Mouse (Mus musculus) intestine, postnatal 0 days (tissue): Measurements from ENCODE around the gene Rhd. TPM values are rescaled to one million over a fixed set of nuclear protein-coding genes. Genes with fewer than 3 reads are reported as not detected.
A peak's percentile ranks its signal among the peaks of the same experiment; 100 is the strongest.
"Not testable (repeated sequence)": the region's sequence is repeated elsewhere in the genome, so short reads cannot be mapped to it uniquely, and the experiment has no call there.

Experiments used
- ATAC-seq: fragments of 200-750 bp; cut with Nextera tagmentation; 2 replicates; pipeline ENCODE4 v1.8.0; 2017; ENCODE audit warnings: mild to moderate bottlenecking, moderate TSS enrichment, moderate library complexity
- H3K27ac ChIP-seq: fragments of 300-500 bp; sonication (generic); 2 replicates; pipeline ENCODE4 v1.5.1; 2014; ENCODE audit warnings: mild to moderate bottlenecking, low read depth, low read length, moderate library complexity
- H3K27me3 ChIP-seq: fragments of 300-500 bp; sonication (generic); replicated peaks from 2 replicates; pipeline ENCODE4 v1.6.1; 2014; ENCODE audit warnings: low read length, mixed read lengths; ENCODE audit not compliant: control insufficient read depth, insufficient read depth
- H3K36me3 ChIP-seq: fragments of 300-500 bp; sonication (generic); 2 replicates; pipeline ENCODE4 v1.6.1; 2014; ENCODE audit warnings: mild to moderate bottlenecking, moderate library complexity; ENCODE audit not compliant: control insufficient read depth, insufficient read depth
- H3K4me1 ChIP-seq: fragments of 300-500 bp; sonication (generic); replicated peaks from 2 replicates; pipeline ENCODE4 v1.6.1; 2014; ENCODE audit warnings: antibody characterized with exemption, low read length, mixed read lengths; ENCODE audit not compliant: control insufficient read depth, insufficient read depth
- H3K4me2 ChIP-seq: fragments of 300-500 bp; sonication (generic); replicated peaks from 2 replicates; pipeline ENCODE4 v1.6.1; 2014; ENCODE audit warnings: low read depth, mild to moderate bottlenecking, moderate library complexity
- H3K4me3 ChIP-seq: fragments of 300-500 bp; sonication (generic); 2 replicates; pipeline ENCODE4 v1.5.1; 2014; ENCODE audit warnings: low read depth, low read length
- H3K9ac ChIP-seq: fragments of 300-500 bp; sonication (generic); 2 replicates; pipeline ENCODE4 v1.6.1; 2014; ENCODE audit warnings: mild to moderate bottlenecking, low read depth, low read length
- H3K9me3 ChIP-seq: fragments of 300-500 bp; sonication (generic); 2 replicates; pipeline ENCODE4 v1.6.1; 2016; ENCODE audit warnings: mixed run types; ENCODE audit not compliant: control insufficient read depth
- CTCF ChIP-seq: sonication (generic); IDR thresholded peaks from 2 replicates; pipeline ENCODE4 v1.5.1; 2016; ENCODE audit warnings: low read depth, mild to moderate bottlenecking, control low read depth, antibody characterized with exemption, moderate library complexity
- WGBS: fragments of 180-500 bp; shearing (Covaris S2); extraction: QIAGEN DNeasy Blood & Tissue Kit; methylation state at CpG from one replicate; pipeline ENCODE4 v1.1.7; 2014; 5-methylcytosine and 5-hydroxymethylcytosine counted together
- polyA plus RNA-seq: library from polyadenylated mRNA; unstranded; fragments of >200 nt; fragmentation: Nextera tagmentation; extraction: Ambion mirVana; gene quantifications from 2 replicates; pipeline ENCODE4 v1.2.1, GENCODE M21; 2015

Rhd gene
- polyA plus RNA-seq, 1 experiment from 2014 or later: 0.10 TPM

- no peaks in the 10 kb centered on the region for H3K9me3 ChIP-seq
- H3K27ac ChIP-seq: no peak overlapping the region
- TF ChIP-seq CTCF: no peak
- no peak overlapping the region for H3K9ac ChIP-seq
- H3K4me2 ChIP-seq: no peak overlapping the region
- ATAC-seq: no peak
- 84% methylated on average over 7 of the region's 7 CpGs for WGBS
- H3K27me3 ChIP-seq: no peaks in the 10 kb centered on the region
- no peaks in the 10 kb centered on the region for H3K4me1 ChIP-seq
- H3K4me3 ChIP-seq: no peak overlapping the region
- H3K36me3 ChIP-seq: peaks cover 91% of the 10 kb centered on the region
Observed at GRCm38 (mm10) chr4:134903046-134903445, 38.7 kb downstream of the Rhd start.

DNA sequence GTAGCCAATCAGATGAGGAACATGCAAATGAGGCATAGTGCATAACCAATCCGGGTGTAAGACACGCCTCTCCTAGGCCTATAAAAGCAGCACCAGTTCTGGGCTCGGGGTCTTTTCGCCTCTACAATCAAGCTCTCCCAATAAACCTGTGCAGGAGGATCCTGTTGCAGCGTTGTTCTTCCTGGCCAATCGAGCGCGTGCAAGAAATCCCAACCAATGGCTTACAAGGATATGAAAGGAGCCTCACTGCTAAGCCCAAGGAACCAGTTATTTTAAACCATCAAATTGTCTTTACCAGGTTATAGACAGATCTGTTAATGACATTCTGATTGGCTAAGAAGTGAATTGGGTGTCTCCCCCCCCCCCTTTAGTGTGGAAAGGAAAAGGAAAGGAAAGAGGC lies 47.1 kb downstream of the Rhd start:
- not testable (repeated sequence) for H3K27ac ChIP-seq, H3K27me3 ChIP-seq, H3K4me3 ChIP-seq, H3K4me2 ChIP-seq, H3K9me3 ChIP-seq, H3K4me1 ChIP-seq, H3K9ac ChIP-seq, ATAC-seq
- H3K36me3 ChIP-seq: peaks cover 41% of the 10 kb centered on the region
- WGBS: 93% methylated on average over 6 of the region's 8 CpGs

DNA sequence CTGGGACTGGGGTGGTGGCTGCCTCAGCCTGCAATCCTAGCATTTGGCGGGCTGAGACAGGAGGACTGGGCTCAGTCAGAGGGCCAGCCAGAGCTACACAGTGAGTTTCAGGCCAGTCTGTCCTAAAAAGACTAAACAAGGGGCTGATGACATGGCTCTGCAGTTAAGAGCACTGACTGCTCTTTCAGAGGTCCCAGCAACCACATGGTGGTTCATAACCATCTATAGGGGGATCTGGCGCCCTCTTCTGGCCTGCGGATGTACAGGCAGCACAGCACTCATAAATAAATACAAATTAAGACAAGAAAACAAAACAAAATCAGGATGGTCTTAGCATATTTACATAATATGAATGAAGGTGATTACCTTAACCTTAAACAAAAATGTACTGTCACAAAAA lies 49.1 kb downstream of the Rhd start:
- ATAC-seq: no peak
- 32% methylated on average over 3 of the region's 3 CpGs for WGBS
- no peaks in the 10 kb centered on the region for H3K4me1 ChIP-seq
- H3K27ac ChIP-seq: no peak overlapping the region
- TF ChIP-seq CTCF: peak; percentile 89
- no peak overlapping the region for H3K9ac ChIP-seq
- H3K4me2 ChIP-seq: peak overlapping the region; percentile 77; the same call in 1 of the 2 replicates
- no peak overlapping the region for H3K4me3 ChIP-seq
- no peaks in the 10 kb centered on the region for H3K27me3 ChIP-seq
- no peaks in the 10 kb centered on the region for H3K9me3 ChIP-seq
- peaks cover 22% of the 10 kb centered on the region for H3K36me3 ChIP-seq

- Histone ChIP-seq H3K9me3 (no peaks in the 10 kb centered on the region), H3K36me3 (peaks cover 14% of the 10 kb centered on the region), H3K27ac (peak overlapping the region; percentile 92), H3K4me3 (peak overlapping the region; percentile 89), H3K9ac (peak overlapping the region; percentile 91), H3K4me1 (no peaks in the 10 kb centered on the region), H3K4me2 (peak overlapping the region; percentile 77), H3K27me3 (no peaks in the 10 kb centered on the region)
- ATAC-seq: peak; percentile 67
- TF ChIP-seq CTCF: no peak
- WGBS: under 1% methylated on average over 43 of the region's 43 CpGs
Observed at GRCm38 (mm10) chr4:134914122-134914863, 50.0 kb downstream of the Rhd start.

DNA sequence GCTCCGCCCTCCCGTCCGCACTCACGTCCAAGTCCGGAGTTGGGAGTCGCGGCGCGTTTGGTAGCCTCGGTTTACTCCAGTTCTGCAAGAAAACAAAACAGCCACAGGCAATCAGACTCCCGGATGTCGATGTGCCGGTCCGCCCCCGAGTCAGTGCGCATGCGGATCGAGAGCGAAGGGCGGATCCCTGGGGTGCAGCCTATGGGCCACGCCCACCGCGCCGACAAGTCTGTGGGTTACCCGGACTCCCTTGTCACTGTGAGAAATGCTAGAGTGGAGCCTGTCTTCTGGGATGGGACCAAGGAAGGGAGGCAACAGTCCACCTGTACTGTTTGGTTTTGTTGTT lies 50.5 kb downstream of the Rhd start, which contains the start of gene Tmem50a:
Gene Tmem50a, minus strand, starts transcription at position 161 of the 346 bp plus-strand sequence.
- Histone ChIP-seq H3K4me1 (no peaks in the 10 kb centered on the region), H3K4me3 (peak within 1 kb of the TSS; percentile 89), H3K36me3 (0 out of 2 replicates have a peak, but pooled peaks cover 9% of the 10 kb centered on the region), H3K27ac (peak within 1 kb of the TSS; percentile 92), H3K9ac (peak within 1 kb of the TSS; percentile 91), H3K9me3 (no peaks in the 10 kb centered on the region), H3K4me2 (peak within 1 kb of the TSS; percentile 77), H3K27me3 (no peaks in the 10 kb centered on the region)
- ATAC-seq: peak; percentile 88
- no peak for TF ChIP-seq CTCF
- WGBS: under 1% methylated on average over 25 of the region's 25 CpGs

GRCm38 (mm10) chr4:134915223-134916050 lies 51.1 kb downstream of the Rhd start:
- WGBS: 57% methylated on average over 14 of the region's 14 CpGs
- Histone ChIP-seq H3K9me3 (no peaks in the 10 kb centered on the region), H3K9ac (peak overlapping the region; percentile 91; the same call in 1 of the 2 replicates), H3K27ac (no peak overlapping the region), H3K27me3 (no peaks in the 10 kb centered on the region), H3K4me3 (peak overlapping the region; percentile 89), H3K36me3 (0 out of 2 replicates have a peak, but pooled peaks cover 9% of the 10 kb centered on the region), H3K4me1 (no peaks in the 10 kb centered on the region), H3K4me2 (peak overlapping the region; percentile 77)
- TF ChIP-seq CTCF: no peak
- no peak for ATAC-seq
